Mouse (Mus musculus) c-Kit-positive CD71-positive TER-119-negative erythroid progenitor cells, embryonic 14.5 days (primary cell): ENCODE measurements around the gene Exoc2.

Source experiments
- DNase-seq: peaks from one replicate; pipeline ENCODE4 v3.0.0-alpha.2; 2013; ENCODE audit warnings: low read depth

Exoc2 gene

GRCm38 (mm10) chr13:30891223-30891622 lies 82.7 kb downstream of the Exoc2 start:
- DNase-seq, result no peak

- peak; percentile 63 for DNase-seq
These were observed 85.4 kb downstream of the Exoc2 start for GRCm38 (mm10) chr13:30888480-30888879.

- no peak for DNase-seq
These were observed 93.6 kb downstream of the Exoc2 start for GRCm38 (mm10) chr13:30880310-30880709.

GRCm38 (mm10) chr13:30879871-30880270 lies 94.0 kb downstream of the Exoc2 start:
- DNase-seq, result no peak

GRCm38 (mm10) chr13:30875825-30876224 lies 98.1 kb downstream of the Exoc2 start:
- no peak for DNase-seq

- DNase-seq, result no peak
These were observed 100.4 kb downstream of the Exoc2 start for GRCm38 (mm10) chr13:30873472-30873871.

GRCm38 (mm10) chr13:30865486-30865885 lies 108.4 kb downstream of the Exoc2 start:
- no peak for DNase-seq

GRCm38 (mm10) chr13:30864042-30864441 lies 109.9 kb downstream of the Exoc2 start:
- DNase-seq, result no peak

GRCm38 (mm10) chr13:30858421-30858820 lies 115.5 kb downstream of the Exoc2 start:
- DNase-seq, result no peak

GRCm38 (mm10) chr13:30850736-30851135 lies 123.2 kb downstream of the Exoc2 start:
- DNase-seq, result no peak

- DNase-seq, result no peak
These were observed 125.9 kb downstream of the Exoc2 start for GRCm38 (mm10) chr13:30848001-30848400.

- DNase-seq, result no peak
These were observed 127.4 kb downstream of the Exoc2 start for GRCm38 (mm10) chr13:30846506-30846905.

GRCm38 (mm10) chr13:30843049-30843448 lies 130.8 kb downstream of the Exoc2 start:
- no peak for DNase-seq

- DNase-seq, result no peak
These were observed 132.1 kb downstream of the Exoc2 start for GRCm38 (mm10) chr13:30841843-30842242.

- DNase-seq, result no peak
These were observed 132.6 kb downstream of the Exoc2 start for GRCm38 (mm10) chr13:30841306-30841705.

GRCm38 (mm10) chr13:30840700-30841099 lies 133.2 kb downstream of the Exoc2 start:
- no peak for DNase-seq

GRCm38 (mm10) chr13:30836342-30836741 lies 137.6 kb downstream of the Exoc2 start:
- DNase-seq, result no peak

GRCm38 (mm10) chr13:30834859-30835258 lies 139.0 kb downstream of the Exoc2 start:
- no peak for DNase-seq

- no peak for DNase-seq
These were observed 139.5 kb downstream of the Exoc2 start for GRCm38 (mm10) chr13:30834349-30834748.

- DNase-seq, result no peak
These were observed 140.3 kb downstream of the Exoc2 start for GRCm38 (mm10) chr13:30833476-30834149.

GRCm38 (mm10) chr13:30831369-30831768 lies 142.5 kb downstream of the Exoc2 start:
- no peak for DNase-seq

- DNase-seq, result no peak
These were observed 147.4 kb downstream of the Exoc2 start for GRCm38 (mm10) chr13:30826511-30826910.

GRCm38 (mm10) chr13:30824903-30825302 lies 149.0 kb downstream of the Exoc2 start:
- DNase-seq, result no peak

- no peak for DNase-seq
These were observed 153.3 kb downstream of the Exoc2 start for GRCm38 (mm10) chr13:30820555-30820954.
